Mouse (Mus musculus): ENCODE data around the gene Hnf1a.

Gene Hnf1a

GRCm38 (mm10) chr5:114970824-114971227 lies at the start of gene Hnf1a:
Gene Hnf1a, minus strand, starts transcription at chr5:114971094.
- no peak for DNase-seq (ENCODE audit: low spot score)

DNA sequence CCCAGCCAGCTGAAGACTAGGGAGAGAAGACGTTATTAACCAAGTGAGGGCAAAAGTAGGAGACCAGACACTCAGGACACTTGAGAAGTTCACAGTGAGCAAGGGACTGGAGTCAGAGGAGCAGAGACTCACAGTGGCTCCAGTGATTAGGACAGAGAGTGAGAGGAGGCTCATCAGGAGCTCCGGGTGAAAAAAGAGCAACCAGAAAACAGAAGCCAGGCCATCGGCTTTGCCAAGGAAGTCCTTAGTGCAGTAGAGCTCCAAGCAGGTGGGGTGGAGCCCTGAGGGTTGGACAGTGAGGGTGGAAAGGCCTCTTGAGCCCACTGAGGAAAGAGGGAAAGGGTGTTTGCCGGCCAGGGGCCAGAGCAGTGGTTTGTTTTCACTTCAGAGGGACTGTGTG lies 47.9 kb upstream of the Hnf1a start:
- DNase-seq (ENCODE audit: low spot score), result peak; percentile 9

- peak; percentile 56 for DNase-seq (ENCODE audit: low spot score)
These were observed 47.4 kb upstream of the Hnf1a start for GRCm38 (mm10) chr5:115018270-115018669.

DNA sequence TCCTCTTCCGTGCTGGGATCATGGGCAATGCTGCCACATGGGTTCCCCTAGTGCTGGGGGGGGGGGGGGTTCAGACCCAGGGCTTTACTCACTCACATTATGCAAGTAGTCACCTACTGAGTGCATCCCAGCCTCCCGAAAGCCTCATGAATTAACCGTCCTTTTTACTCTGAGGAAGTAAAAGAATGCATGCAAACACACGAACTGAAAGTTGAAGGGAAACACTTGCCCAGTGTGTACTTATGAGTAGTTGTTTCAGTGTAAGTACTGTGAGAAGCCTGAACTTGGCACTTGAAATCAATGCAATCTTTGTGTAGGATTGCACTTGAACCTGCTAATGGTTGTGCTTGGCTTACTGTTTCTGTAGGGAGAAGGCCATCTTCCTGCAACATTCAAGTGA lies 44.2 kb upstream of the Hnf1a start:
- no peak for DNase-seq (ENCODE audit: low spot score)

- peak; percentile 23 for DNase-seq (ENCODE audit: low spot score)
These were observed 43.7 kb upstream of the Hnf1a start for GRCm38 (mm10) chr5:115014570-115014969.

GRCm38 (mm10) chr5:115013436-115013835 lies 42.5 kb upstream of the Hnf1a start:
- DNase-seq (ENCODE audit: low spot score), result no peak

- peak; percentile 32 for DNase-seq (ENCODE audit: low spot score)
These were observed 40.8 kb upstream of the Hnf1a start for GRCm38 (mm10) chr5:115011519-115012261.

GRCm38 (mm10) chr5:115011217-115011518 lies 40.3 kb upstream of the Hnf1a start:
- DNase-seq (ENCODE audit: low spot score), result no peak

- DNase-seq (ENCODE audit: low spot score), result peak; percentile 91
These were observed 39.8 kb upstream of the Hnf1a start, which contains the start of gene Sppl3 for GRCm38 (mm10) chr5:115010577-115011216. Gene Sppl3, plus strand, starts transcription at chr5:115011137.

DNA sequence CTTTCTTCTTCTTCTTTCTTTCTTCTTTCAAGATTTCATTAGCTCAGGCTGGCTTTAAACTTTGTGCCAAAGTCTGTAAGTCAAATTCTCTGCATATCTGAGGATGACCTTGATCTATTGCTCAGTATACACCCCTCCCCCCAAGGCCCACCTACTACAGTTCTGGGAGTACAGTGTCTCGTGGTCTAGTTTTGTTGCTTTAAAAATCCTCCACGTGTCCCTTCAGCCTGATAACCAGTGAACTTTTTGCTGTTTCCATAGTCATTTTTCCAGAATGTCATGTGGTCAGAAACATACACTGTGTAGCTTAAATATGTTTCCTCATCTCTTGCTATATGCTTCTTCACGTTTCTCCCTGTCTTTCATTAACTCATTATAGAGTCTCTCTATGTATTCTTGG lies 39.1 kb upstream of the Hnf1a start:
- DNase-seq (ENCODE audit: low spot score), result no peak

DNA sequence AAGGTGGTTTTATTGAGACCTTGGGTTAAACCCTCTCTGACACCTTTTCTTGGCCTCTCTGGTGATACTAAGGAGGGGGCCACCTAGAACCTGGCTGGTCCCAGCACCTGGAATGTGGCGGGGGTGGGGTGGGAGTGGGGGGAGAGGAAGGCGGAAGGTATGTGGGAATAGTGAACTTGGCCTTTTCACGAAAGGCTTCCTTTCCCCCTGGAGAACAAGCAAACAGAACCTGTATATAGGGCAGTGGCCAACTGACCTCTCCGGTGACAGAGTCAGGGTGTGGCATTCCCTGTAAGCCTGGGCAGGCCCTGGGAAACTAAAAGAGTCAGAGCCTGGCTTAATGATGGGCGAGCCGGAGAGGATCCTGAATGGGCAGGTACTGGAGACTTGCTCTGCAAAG lies 38.2 kb upstream of the Hnf1a start:
- no peak for DNase-seq (ENCODE audit: low spot score)

GRCm38 (mm10) chr5:115008307-115008706 lies 37.4 kb upstream of the Hnf1a start:
- no peak for DNase-seq (ENCODE audit: low spot score)

- DNase-seq (ENCODE audit: low spot score), result peak; percentile 42
These were observed 36.9 kb upstream of the Hnf1a start for GRCm38 (mm10) chr5:115007768-115008167.

- no peak for DNase-seq (ENCODE audit: low spot score)
These were observed 32.5 kb upstream of the Hnf1a start for GRCm38 (mm10) chr5:115003224-115003873.

DNA sequence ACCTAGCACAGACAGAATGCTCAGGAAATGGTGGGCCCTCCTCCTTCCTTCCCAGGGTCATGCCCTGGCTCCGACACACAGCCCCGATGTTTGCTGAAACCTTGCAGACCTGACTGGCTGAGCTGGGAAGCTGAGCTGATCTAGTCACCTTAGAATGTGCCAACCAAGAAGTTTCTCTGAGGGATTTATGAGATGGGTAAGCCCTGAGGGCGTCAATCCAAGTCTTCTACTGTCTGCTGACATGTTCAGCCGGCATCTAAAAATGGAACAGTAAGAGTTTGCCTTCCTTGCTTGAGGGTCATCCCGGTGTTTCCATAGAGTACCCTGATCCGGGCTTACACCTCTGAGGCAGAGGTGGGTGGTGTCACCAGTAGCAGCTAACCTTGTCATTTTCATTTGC lies 31.9 kb upstream of the Hnf1a start:
- DNase-seq (ENCODE audit: low spot score), result no peak

DNA sequence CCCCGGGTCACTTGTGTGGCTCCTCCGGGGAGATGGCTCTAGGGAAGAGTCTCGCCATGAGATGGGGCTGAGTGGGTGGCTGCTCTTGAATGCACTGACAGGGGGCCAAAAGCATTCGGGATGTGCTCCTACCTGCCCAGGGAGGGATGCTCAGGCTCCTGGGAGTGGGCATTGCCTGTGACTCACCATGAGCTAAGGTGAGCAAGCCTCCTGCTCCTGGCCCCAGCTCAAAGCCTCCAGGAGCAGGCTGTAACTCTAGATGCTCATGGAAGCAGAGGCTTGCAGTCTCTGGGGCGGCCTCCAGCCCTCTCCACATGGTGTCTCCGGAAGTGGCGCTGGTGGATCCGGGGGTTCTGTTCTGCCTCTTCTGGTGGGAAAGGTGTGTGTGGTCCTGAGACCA lies 30.6 kb upstream of the Hnf1a start:
- no peak for DNase-seq (ENCODE audit: low spot score)

DNA sequence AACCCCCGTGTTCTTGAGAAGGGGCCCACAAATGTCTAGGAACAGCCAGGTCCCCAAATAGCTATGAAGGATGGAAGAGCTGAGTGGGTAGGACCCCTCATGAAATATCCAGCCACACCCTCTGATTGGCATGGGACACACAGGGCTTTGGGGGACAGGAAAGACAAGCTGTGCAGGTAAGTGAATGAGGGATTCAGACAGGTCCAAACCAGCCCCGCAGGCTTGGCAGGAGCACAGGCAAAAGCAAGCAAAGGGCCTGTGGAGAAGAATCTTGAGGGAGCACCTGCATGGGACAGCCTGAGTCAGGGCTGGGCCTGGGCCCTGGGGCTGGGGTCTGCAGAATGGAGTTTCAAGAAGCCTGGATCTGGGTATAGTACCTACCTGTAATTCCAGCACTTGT lies 29.6 kb upstream of the Hnf1a start:
- DNase-seq (ENCODE audit: low spot score), result no peak

DNA sequence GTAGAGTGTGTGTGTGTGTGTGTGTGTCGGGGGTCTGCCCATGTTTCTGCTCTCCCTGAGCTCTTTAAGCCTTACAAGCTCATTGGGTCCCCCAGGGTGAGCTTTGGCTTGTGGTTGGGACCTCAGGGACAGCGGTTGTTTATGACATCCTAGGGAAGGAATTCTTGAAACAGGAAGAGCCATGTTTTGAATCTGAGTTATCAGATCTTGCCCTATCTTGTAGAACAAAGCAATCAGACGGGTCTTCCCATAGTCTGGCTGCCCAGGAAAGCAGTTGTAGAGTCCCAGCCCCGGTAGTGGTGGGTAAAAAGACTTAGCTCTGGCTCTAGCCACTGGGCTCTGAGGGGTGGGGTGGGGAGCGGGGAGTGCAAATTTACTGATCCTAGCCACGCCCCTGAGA lies 26.4 kb upstream of the Hnf1a start:
- peak; percentile 71 for DNase-seq (ENCODE audit: low spot score)

- no peak for DNase-seq (ENCODE audit: low spot score)
These were observed 25.6 kb upstream of the Hnf1a start for GRCm38 (mm10) chr5:114996447-114996846.

DNA sequence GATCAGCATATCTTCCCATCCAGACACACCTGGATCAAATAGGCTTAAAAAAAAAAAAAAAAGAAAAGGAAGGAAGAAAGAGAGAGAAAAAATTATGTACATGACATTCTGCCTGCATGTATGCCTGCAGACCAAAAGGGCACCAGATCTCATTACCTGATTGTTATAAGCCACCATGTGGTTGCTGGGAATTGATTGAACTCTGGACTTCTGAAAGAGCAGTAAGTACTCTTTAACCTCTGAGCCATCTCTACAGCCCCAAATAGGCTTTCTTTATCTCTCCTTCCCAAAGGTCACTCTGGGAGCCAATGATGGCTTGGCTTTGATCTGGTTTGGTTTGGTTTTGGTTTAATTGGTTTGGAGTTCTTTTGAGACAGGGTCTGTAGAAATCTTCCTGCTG lies 14.2 kb upstream of the Hnf1a start:
- DNase-seq (ENCODE audit: low spot score), result no peak

DNA sequence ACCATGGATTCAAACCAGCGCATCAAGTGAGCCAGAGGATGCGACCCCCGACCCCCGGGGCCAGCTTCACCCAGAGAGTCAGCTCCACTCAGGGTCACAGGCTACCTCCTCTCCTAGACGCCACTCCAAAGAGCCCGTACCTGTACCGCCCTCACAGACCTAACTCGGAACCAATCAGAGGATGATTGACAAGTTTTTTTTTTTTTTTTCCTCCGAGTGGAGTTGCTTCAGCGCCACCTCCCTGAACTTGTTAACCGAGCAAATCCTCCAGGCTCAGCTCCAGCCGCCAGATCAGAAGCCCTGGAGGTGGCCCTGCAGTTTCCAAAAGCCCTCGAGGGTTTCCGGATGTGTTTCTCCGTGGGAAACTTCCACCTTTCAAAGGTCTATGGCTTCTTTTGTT lies 11.1 kb upstream of the Hnf1a start:
- DNase-seq (ENCODE audit: low spot score), result no peak

DNA sequence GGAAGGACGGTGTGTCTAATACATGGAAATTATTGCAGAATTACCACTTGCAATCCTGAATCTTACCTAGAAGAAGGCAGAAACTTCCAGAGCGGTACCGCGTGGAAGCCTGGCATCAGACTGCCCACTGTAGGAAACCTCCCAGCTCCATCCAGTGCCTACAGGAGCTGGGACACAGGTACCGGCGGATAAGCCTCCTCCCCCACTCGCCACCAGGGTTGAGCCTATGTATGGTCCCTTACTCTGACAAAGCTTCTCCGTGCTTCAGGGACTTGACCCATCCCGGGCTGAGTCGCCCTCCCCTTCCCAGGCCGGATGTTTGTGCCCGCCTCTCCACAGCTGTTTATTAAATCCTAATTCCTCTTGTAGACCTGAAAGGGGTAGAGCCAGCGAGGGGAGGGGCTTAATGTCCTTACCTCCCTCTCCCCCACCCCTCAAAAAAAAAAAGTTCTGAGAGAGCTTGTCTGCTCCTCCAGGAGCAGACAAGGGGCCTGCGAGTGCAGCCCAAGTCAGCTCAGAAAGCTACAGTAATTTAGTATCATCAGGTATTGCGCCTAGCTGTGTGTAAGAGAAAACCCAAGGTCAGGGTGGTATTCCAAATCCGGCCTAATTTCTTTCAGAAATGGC lies 9.3 kb upstream of the Hnf1a start:
- DNase-seq (ENCODE audit: low spot score), result peak; percentile 23
